Mouse (Mus musculus) liver, adult 2 months (tissue): ENCODE results near the gene Zcchc14. TPM values are rescaled to one million over a fixed set of nuclear protein-coding genes. Genes with fewer than 3 reads are reported as not detected.
A peak's percentile ranks its signal among the peaks of the same experiment; 100 is the strongest.

Source experiments
- DNase-seq: peaks from one replicate; pipeline ENCODE4 v3.0.0-alpha.2; 2011; ENCODE audit warnings: low read depth, low spot score; ENCODE audit errors: extremely low read depth
- H3K27ac ChIP-seq: fragments of 200-500 bp; replicated peaks from 2 replicates; pipeline ENCODE4 v1.5.1; 2012; ENCODE audit warnings: low read depth, mild to moderate bottlenecking, control low read depth, inconsistent platforms, low read length; ENCODE audit not compliant: insufficient read depth
- H3K27me3 ChIP-seq: fragments of 200-500 bp; 2 replicates; pipeline ENCODE4 v1.6.1; 2012; ENCODE audit warnings: mild to moderate bottlenecking, moderate library complexity, low read length, inconsistent platforms; ENCODE audit not compliant: control insufficient read depth, insufficient read depth
- H3K36me3 ChIP-seq: fragments of 200-500 bp; 2 replicates; pipeline ENCODE4 v1.6.1; 2012; ENCODE audit warnings: low read length, inconsistent platforms; ENCODE audit not compliant: control insufficient read depth, insufficient read depth
- H3K4me1 ChIP-seq: fragments of 200-500 bp; 2 replicates; pipeline ENCODE4 v1.6.1; 2011; ENCODE audit warnings: low read length; ENCODE audit not compliant: control insufficient read depth, insufficient read depth
- H3K4me3 ChIP-seq: fragments of 200-500 bp; 2 replicates; pipeline ENCODE4 v1.5.1; 2011; ENCODE audit warnings: low read depth, mild to moderate bottlenecking, control low read depth, low read length, moderate library complexity; ENCODE audit not compliant: insufficient read depth
- H3K79me2 ChIP-seq: fragments of 200-500 bp; 2 replicates; pipeline ENCODE4 v1.6.1; 2012; ENCODE audit warnings: inconsistent platforms, mild to moderate bottlenecking, low read length, moderate library complexity; ENCODE audit not compliant: control insufficient read depth, insufficient read depth
- H3K9ac ChIP-seq: fragments of 200-500 bp; 2 replicates; pipeline ENCODE4 v1.6.1; 2012; ENCODE audit warnings: low read depth, mild to moderate bottlenecking, control low read depth, inconsistent platforms, low read length
- CTCF ChIP-seq: fragments of 200-500 bp; IDR thresholded peaks from 2 replicates; pipeline ENCODE4 v1.5.1; 2011; ENCODE audit warnings: low read depth, low read length, control low read depth
- POLR2A ChIP-seq: fragments of 200-500 bp; IDR thresholded peaks from 2 replicates; pipeline ENCODE4 v1.6.1; 2011; ENCODE audit warnings: low read length, control low read depth; ENCODE audit not compliant: insufficient read depth; ENCODE audit errors: extremely low read depth
- WGBS: fragments of 180-500 bp; shearing (Covaris S2); methylation state at CpG from one replicate; pipeline ENCODE4 v1.1.7; 2018; 5-methylcytosine and 5-hydroxymethylcytosine counted together
- polyA plus RNA-seq: library from polyadenylated mRNA; depleted of rRNA; stranded (reverse); fragments of >200 nt; gene quantifications from 2 replicates; pipeline ENCODE4 v1.2.3, GENCODE M21; 2012
- total RNA-seq: library from RNA; depleted of rRNA; stranded (reverse); fragments of >200 nt; gene quantifications from 2 replicates; pipeline ENCODE4 v1.2.3, GENCODE M21; 2014

Gene Zcchc14
- total and polyA plus RNA-seq, 2 experiments, result 9.2 to 15.6 TPM

- Histone ChIP-seq H3K27me3 (no peaks in the 10 kb centered on the region), H3K27ac (no peak overlapping the region), H3K4me3 (no peak overlapping the region), H3K79me2 (no peaks in the 10 kb centered on the region), H3K4me1 (peaks cover 5% of the 10 kb centered on the region; the same call in 1 of the 2 replicates), H3K9ac (no peak overlapping the region), H3K36me3 (no peaks in the 10 kb centered on the region)
- TF ChIP-seq POLR2A (no peak), CTCF (peak; percentile 85)
- no peak for DNase-seq
- 68% methylated on average over 4 of the region's 4 CpGs for WGBS
These were observed 41.8 kb upstream of the Zcchc14 start for GRCm38 (mm10) chr8:121694453-121694852.

GRCm38 (mm10) chr8:121688496-121688895, 35.8 kb upstream of the Zcchc14 start:
- DNase-seq, result no peak
- Histone ChIP-seq H3K4me1 (no peaks in the 10 kb centered on the region), H3K36me3 (no peaks in the 10 kb centered on the region), H3K4me3 (no peak overlapping the region), H3K79me2 (no peaks in the 10 kb centered on the region), H3K9ac (no peak overlapping the region), H3K27ac (no peak overlapping the region), H3K27me3 (no peaks in the 10 kb centered on the region)
- TF ChIP-seq CTCF (no peak), POLR2A (no peak)
- 58% methylated on average over 5 of the region's 5 CpGs for WGBS

GRCm38 (mm10) chr8:121687455-121688161, 34.9 kb upstream of the Zcchc14 start:
- Histone ChIP-seq H3K27me3 (no peaks in the 10 kb centered on the region), H3K9ac (no peak overlapping the region), H3K27ac (no peak overlapping the region), H3K4me3 (no peak overlapping the region), H3K36me3 (no peaks in the 10 kb centered on the region), H3K4me1 (no peaks in the 10 kb centered on the region), H3K79me2 (no peaks in the 10 kb centered on the region)
- TF ChIP-seq CTCF (no peak), POLR2A (no peak)
- WGBS, result 79% methylated on average over 14 of the region's 14 CpGs
- no peak for DNase-seq

GRCm38 (mm10) chr8:121685419-121685818, 32.7 kb upstream of the Zcchc14 start:
- Histone ChIP-seq H3K4me3 (no peak overlapping the region), H3K27ac (no peak overlapping the region), H3K36me3 (no peaks in the 10 kb centered on the region), H3K27me3 (no peaks in the 10 kb centered on the region), H3K79me2 (no peaks in the 10 kb centered on the region), H3K4me1 (0 out of 2 replicates have a peak, but pooled peaks cover 3% of the 10 kb centered on the region), H3K9ac (no peak overlapping the region)
- peak; percentile 32 for DNase-seq
- WGBS, result 7% methylated on average over 4 of the region's 4 CpGs
- no peak for TF ChIP-seq POLR2A
- TF ChIP-seq CTCF, result peak; percentile 89

- TF ChIP-seq CTCF, result no peak
- TF ChIP-seq POLR2A, result no peak
- Histone ChIP-seq H3K4me3 (no peak overlapping the region), H3K36me3 (no peaks in the 10 kb centered on the region), H3K27ac (no peak overlapping the region), H3K9ac (no peak overlapping the region), H3K4me1 (0 out of 2 replicates have a peak, but pooled peaks cover 3% of the 10 kb centered on the region), H3K79me2 (no peaks in the 10 kb centered on the region), H3K27me3 (no peaks in the 10 kb centered on the region)
- WGBS, result 74% methylated on average over 10 of the region's 10 CpGs
- DNase-seq, result no peak
These were observed 30.6 kb upstream of the Zcchc14 start for GRCm38 (mm10) chr8:121683083-121683832.
